Mouse (Mus musculus) liver, postnatal 0 days (tissue): ENCODE data around the gene Cacnb3. TPM values are rescaled to one million over a fixed set of nuclear protein-coding genes. Genes with fewer than 3 reads are reported as not detected.
A peak's percentile ranks its signal among the peaks of the same experiment; 100 is the strongest.

Experiments used
- ATAC-seq: fragments of 200-750 bp; cut with Nextera tagmentation; 2 replicates; pipeline ENCODE4 v1.8.0; 2017; ENCODE audit warnings: mild to moderate bottlenecking, moderate library complexity
- DNase-seq: peaks from one replicate; pipeline ENCODE4 v3.0.0-alpha.2; 2016
- H3K27ac ChIP-seq: fragments of 300-500 bp; sonication (generic); 2 replicates; pipeline ENCODE4 v1.5.1; 2014; ENCODE audit warnings: antibody characterized with exemption, moderate library complexity, mild to moderate bottlenecking, low read depth
- H3K27me3 ChIP-seq: fragments of 300-500 bp; sonication (generic); 2 replicates; pipeline ENCODE4 v1.6.1; 2014; ENCODE audit warnings: low read length, control low read depth, mixed read lengths; ENCODE audit not compliant: insufficient read depth
- H3K36me3 ChIP-seq: fragments of 300-500 bp; sonication (generic); replicated peaks from 2 replicates; pipeline ENCODE4 v1.6.1; 2014; ENCODE audit warnings: mild to moderate bottlenecking, control low read depth, low read length, moderate library complexity, mixed read lengths; ENCODE audit not compliant: insufficient read depth
- H3K4me1 ChIP-seq: fragments of 300-500 bp; sonication (generic); 2 replicates; pipeline ENCODE4 v1.6.1; 2014; ENCODE audit warnings: antibody characterized with exemption, mild to moderate bottlenecking, control low read depth; ENCODE audit not compliant: insufficient read depth
- H3K4me2 ChIP-seq: fragments of 300-500 bp; sonication (generic); 2 replicates; pipeline ENCODE4 v1.6.1; 2014; ENCODE audit warnings: low read depth, mild to moderate bottlenecking, low read length, moderate library complexity, mixed read lengths
- H3K4me3 ChIP-seq: fragments of 300-500 bp; sonication (generic); 2 replicates; pipeline ENCODE4 v1.5.1; 2014; ENCODE audit warnings: low read depth, low read length
- H3K9ac ChIP-seq: fragments of 300-500 bp; sonication (generic); replicated peaks from 2 replicates; pipeline ENCODE4 v1.6.1; 2014; ENCODE audit warnings: mild to moderate bottlenecking, moderate library complexity
- H3K9me3 ChIP-seq: fragments of 300-500 bp; sonication (generic); 2 replicates; pipeline ENCODE4 v1.6.1; 2016; ENCODE audit warnings: mild to moderate bottlenecking, control low read depth, low read length, mixed read lengths
- CTCF ChIP-seq: sonication (generic); IDR thresholded peaks from 2 replicates; pipeline ENCODE4 v1.5.1; 2016; ENCODE audit warnings: antibody characterized with exemption, low read depth
- EP300 ChIP-seq: IDR thresholded peaks from 2 replicates; pipeline ENCODE4 v1.6.1; 2016; ENCODE audit warnings: antibody characterized with exemption, low read depth, mild to moderate bottlenecking
- WGBS: fragments of 180-500 bp; shearing (Covaris S2); extraction: QIAGEN DNeasy Blood & Tissue Kit; methylation state at CpG from one replicate; pipeline ENCODE4 v1.1.7; 2014; ENCODE audit not compliant: insufficient replicate concordance; 5-methylcytosine and 5-hydroxymethylcytosine counted together
- polyA plus RNA-seq: library from polyadenylated mRNA; unstranded; fragments of >200 nt; fragmentation: Nextera tagmentation; extraction: Ambion mirVana; gene quantifications from 2 replicates; pipeline ENCODE4 v1.2.1, GENCODE M21; 2015

The Cacnb3 gene
- polyA plus RNA-seq, 1 experiment from 2014 or later: 0.58 TPM

GRCm38 (mm10) chr15:98681633-98682032 is 51.0 kb downstream of the Cacnb3 start:
- Histone ChIP-seq H3K36me3 (no peaks in the 10 kb centered on the region), H3K27me3 (peaks cover 11% of the 10 kb centered on the region), H3K9me3 (no peaks in the 10 kb centered on the region), H3K4me2 (no peak overlapping the region), H3K27ac (no peak overlapping the region), H3K4me1 (peaks cover 6% of the 10 kb centered on the region), H3K9ac (no peak overlapping the region), H3K4me3 (no peak overlapping the region)
- no peak for ATAC-seq
- 64% methylated on average over 7 of the region's 7 CpGs for WGBS
- DNase-seq: no peak
- no peak for TF ChIP-seq CTCF
- no peak for TF ChIP-seq EP300

- no peak overlapping the region for H3K4me2 ChIP-seq
- H3K4me1 ChIP-seq: no peaks in the 10 kb centered on the region
- peak; percentile 63 for ATAC-seq
- DNase-seq: no peak
- no peaks in the 10 kb centered on the region for H3K9me3 ChIP-seq
- WGBS: 43% methylated on average over 10 of the region's 10 CpGs
- 0 out of 2 replicates have a peak overlapping the region, but pooled peaks have one; percentile 66 for H3K27ac ChIP-seq
- TF ChIP-seq EP300: no peak
- TF ChIP-seq CTCF: no peak
- no peak overlapping the region for H3K9ac ChIP-seq
- H3K4me3 ChIP-seq: no peak overlapping the region
- H3K27me3 ChIP-seq: 0 out of 2 replicates have a peak, but pooled peaks cover under 1% of the 10 kb centered on the region
- no peaks in the 10 kb centered on the region for H3K36me3 ChIP-seq
Measured at GRCm38 (mm10) chr15:98683177-98683576, 52.5 kb downstream of the Cacnb3 start.

- 33% methylated on average over 1 of the region's 1 CpGs for WGBS
Measured at GRCm38 (mm10) chr15:98683746-98684145, 53.1 kb downstream of the Cacnb3 start.

GRCm38 (mm10) chr15:98685926-98686325 is 55.3 kb downstream of the Cacnb3 start:
- DNase-seq: peak; percentile 44
- Histone ChIP-seq H3K27ac (no peak overlapping the region), H3K36me3 (no peaks in the 10 kb centered on the region), H3K4me2 (no peak overlapping the region), H3K4me1 (no peaks in the 10 kb centered on the region), H3K4me3 (no peak overlapping the region), H3K27me3 (no peaks in the 10 kb centered on the region), H3K9ac (no peak overlapping the region), H3K9me3 (no peaks in the 10 kb centered on the region)
- WGBS: 74% methylated on average over 3 of the region's 3 CpGs
- TF ChIP-seq EP300: no peak
- peak; percentile 34 for TF ChIP-seq CTCF
- no peak for ATAC-seq

More at GRCm38 (mm10) chr15:98683746-98684145, 53.1 kb downstream of the Cacnb3 start:
- Histone ChIP-seq H3K4me1 (no peaks in the 10 kb centered on the region), H3K36me3 (no peaks in the 10 kb centered on the region), H3K4me3 (no peak overlapping the region), H3K4me2 (no peak overlapping the region), H3K27ac (peak overlapping the region; percentile 66), H3K27me3 (no peaks in the 10 kb centered on the region), H3K9ac (no peak overlapping the region), H3K9me3 (no peaks in the 10 kb centered on the region)
- no peak for DNase-seq
- peak; percentile 27; the same call in 1 of the 2 replicates for ATAC-seq
- TF ChIP-seq EP300 (no peak), CTCF (no peak)

- Histone ChIP-seq H3K27ac (no peak overlapping the region), H3K4me1 (peaks cover 5% of the 10 kb centered on the region; the same call in 1 of the 2 replicates), H3K9ac (no peak overlapping the region), H3K27me3 (no peaks in the 10 kb centered on the region), H3K9me3 (no peaks in the 10 kb centered on the region), H3K36me3 (no peaks in the 10 kb centered on the region), H3K4me2 (no peak overlapping the region), H3K4me3 (no peak overlapping the region)
- 73% methylated on average over 2 of the region's 2 CpGs for WGBS
- DNase-seq (no peak), ATAC-seq (no peak)
- TF ChIP-seq EP300: no peak
- no peak for TF ChIP-seq CTCF
Measured at GRCm38 (mm10) chr15:98689682-98690081, 59.0 kb downstream of the Cacnb3 start.

- Histone ChIP-seq H3K9ac (no peak overlapping the region), H3K4me2 (no peak overlapping the region), H3K36me3 (no peaks in the 10 kb centered on the region), H3K4me1 (peaks cover 5% of the 10 kb centered on the region; the same call in 1 of the 2 replicates), H3K9me3 (no peaks in the 10 kb centered on the region), H3K4me3 (no peak overlapping the region), H3K27ac (no peak overlapping the region), H3K27me3 (no peaks in the 10 kb centered on the region)
- TF ChIP-seq CTCF (no peak), EP300 (no peak)
- 84% methylated on average over 7 of the region's 7 CpGs for WGBS
- DNase-seq: no peak
- ATAC-seq: no peak
Measured at GRCm38 (mm10) chr15:98691486-98692147, 61.0 kb downstream of the Cacnb3 start.
